24 mouse cellular contexts compared by ENCODE assay signal in the genomic region with DNA sequence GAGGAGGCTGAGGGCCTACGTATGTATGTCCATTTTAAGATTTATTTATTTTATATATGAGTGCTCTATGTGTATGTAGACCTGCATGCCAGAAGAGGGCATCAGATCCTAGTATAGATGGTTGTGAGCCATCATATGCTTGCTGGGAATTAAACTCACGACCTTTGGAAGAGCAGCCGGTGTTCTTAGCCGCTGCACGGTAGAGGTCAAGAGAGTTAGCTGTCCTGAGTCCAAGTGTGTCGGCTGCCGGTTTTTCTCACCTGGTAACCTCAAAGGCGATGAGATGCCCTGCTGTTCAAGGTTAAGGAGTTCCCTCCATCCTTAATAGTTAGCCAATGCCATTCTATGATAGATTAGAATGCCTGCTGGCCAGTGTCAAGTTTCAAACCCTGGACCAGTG.
A peak's percentile ranks its signal among the peaks of the same experiment; 100 is the strongest.
DNase-seq lines count a peak whose midpoint lies in the region; ATAC-seq and TF ChIP-seq lines count a peak whose summit lies in the region.
"Had no signal": no experiment of that assay in that cellular context is flagged by ENCODE, and none has a peak within 500 bp of the region (broad histone marks: within the 10 kb centered on the region; RNA-seq: fewer than 3 reads in every experiment).

No protein-coding gene starts in this region.

- no peaks in the 10 kb centered on the region for H3K27me3 ChIP-seq in heart, embryonic 13.5 days (replicated peaks)
- H3K27me3 ChIP-seq in kidney, embryonic 14.5 days (ENCODE audit: control insufficient read depth, insufficient read depth, low read length): no peaks in the 10 kb centered on the region
- H3K27me3 ChIP-seq in liver, adult 2 months (ENCODE audit: control insufficient read depth, insufficient read depth, low read length): no peaks in the 10 kb centered on the region
- no peaks in the 10 kb centered on the region for H3K27me3 ChIP-seq in liver, embryonic 12.5 days (replicated peaks)
- H3K27me3 ChIP-seq: embryonic facial prominence, embryonic 13.5 days; liver, embryonic 13.5 days; neural tube, embryonic 12.5 days had no signal

- peak overlapping the region; percentile 79; the same call in 1 of the 2 replicates for H3K27ac ChIP-seq in heart, embryonic 13.5 days (replicated peaks)
- no peak overlapping the region for H3K27ac ChIP-seq in kidney, embryonic 14.5 days (ENCODE audit: low read depth, low read length)
- no peak overlapping the region for H3K27ac ChIP-seq in liver, adult 2 months (replicated peaks; ENCODE audit: insufficient read depth, low read depth, low read length)
- H3K27ac ChIP-seq in liver, embryonic 12.5 days: no peak overlapping the region
- H3K27ac ChIP-seq: embryonic facial prominence, embryonic 13.5 days; forebrain, embryonic 12.5 days; liver, embryonic 13.5 days had no signal

- peaks cover 7% of the 10 kb centered on the region; the same call in 1 of the 2 replicates for H3K36me3 ChIP-seq in heart, embryonic 13.5 days
- no peaks in the 10 kb centered on the region for H3K36me3 ChIP-seq in kidney, embryonic 14.5 days (ENCODE audit: control insufficient read depth, insufficient read depth, low read length)
- no peaks in the 10 kb centered on the region for H3K36me3 ChIP-seq in liver, adult 2 months (ENCODE audit: control insufficient read depth, insufficient read depth, low read length)
- H3K36me3 ChIP-seq in liver, embryonic 12.5 days: no peaks in the 10 kb centered on the region
- H3K36me3 ChIP-seq: embryonic facial prominence, embryonic 13.5 days; forebrain, embryonic 12.5 days; liver, embryonic 13.5 days had no signal

- H3K9ac ChIP-seq in heart, embryonic 13.5 days: no peak overlapping the region
- no peak overlapping the region for H3K9ac ChIP-seq in kidney, embryonic 14.5 days (ENCODE audit: low read depth, low read length)
- H3K9ac ChIP-seq in liver, adult 2 months (ENCODE audit: low read depth, low read length): no peak overlapping the region
- no peak overlapping the region for H3K9ac ChIP-seq in liver, embryonic 12.5 days
- H3K9ac ChIP-seq: embryonic facial prominence, embryonic 13.5 days; forebrain, embryonic 12.5 days; liver, embryonic 13.5 days; lung, embryonic 14.5 days; neural tube, embryonic 12.5 days had no signal

- H3K4me1 ChIP-seq in heart, embryonic 13.5 days: peaks cover 73% of the 10 kb centered on the region
- H3K4me1 ChIP-seq in kidney, embryonic 14.5 days (ENCODE audit: control insufficient read depth, insufficient read depth, low read length): peaks cover 18% of the 10 kb centered on the region; the same call in 1 of the 2 replicates
- H3K4me1 ChIP-seq in liver, adult 2 months (ENCODE audit: control insufficient read depth, insufficient read depth, low read length): peaks cover 24% of the 10 kb centered on the region
- H3K4me1 ChIP-seq in liver, embryonic 12.5 days: peaks cover 11% of the 10 kb centered on the region; the same call in 1 of the 2 replicates

- no peaks in the 10 kb centered on the region for H3K9me3 ChIP-seq in heart, embryonic 13.5 days
- no peaks in the 10 kb centered on the region for H3K9me3 ChIP-seq in kidney, embryonic 14.5 days (ENCODE audit: control insufficient read depth, low read length)
- no peaks in the 10 kb centered on the region for H3K9me3 ChIP-seq in liver, embryonic 12.5 days (replicated peaks)
- H3K9me3 ChIP-seq: embryonic facial prominence, embryonic 13.5 days; forebrain, embryonic 12.5 days; liver, embryonic 13.5 days; neural tube, embryonic 12.5 days had no signal

- TF ChIP-seq CTCF in liver, adult 2 months (IDR thresholded peaks at IDR 0.05; ENCODE audit: low read depth, low read length): no peak

- no peak for DNase-seq in heart, postnatal 14 days
- DNase-seq in kidney, adult 11 months: peak; percentile 60
- DNase-seq in liver, adult 2 months (ENCODE audit: extremely low read depth, low read depth, low spot score): peak; percentile 76
- peak; percentile 52 to 73 for DNase-seq in kidney, postnatal 25 days
- no peak for DNase-seq in urinary bladder, adult 18-20 months (ENCODE audit: low spot score in 2 of 2)
- DNase-seq: adrenal gland, postnatal 14 days; cerebellum, adult 2 months; cerebellum, postnatal 36 days; embryo, embryonic 11 days; layer of hippocampus, postnatal 36 days; liver, embryonic 13.5 days; lung, embryonic 14.5 days; lung, postnatal 4 days; midbrain, embryonic 14.5 days; right cerebral cortex, postnatal 25 days; spleen, adult 18-20 months; thymus, postnatal 14 days had no signal

- H3K4me2 ChIP-seq in heart, embryonic 13.5 days: no peak overlapping the region
- H3K4me2 ChIP-seq in kidney, embryonic 14.5 days (replicated peaks; ENCODE audit: low read depth, low read length): no peak overlapping the region
- no peak overlapping the region for H3K4me2 ChIP-seq in liver, embryonic 12.5 days
- H3K4me2 ChIP-seq: embryonic facial prominence, embryonic 13.5 days; forebrain, embryonic 12.5 days; liver, embryonic 13.5 days; lung, embryonic 14.5 days had no signal

- peaks cover 6% of the 10 kb centered on the region; the same call in 1 of the 2 replicates for H3K79me2 ChIP-seq in liver, adult 2 months (ENCODE audit: control insufficient read depth, insufficient read depth, low read length)

- no peak for TF ChIP-seq POLR2A in liver, adult 2 months (IDR thresholded peaks at IDR 0.05; ENCODE audit: extremely low read depth, insufficient read depth, low read length)

- intact Hi-C loops in heart, postnatal 14 days (cut with DNase I): no loop called here

- 61% methylated on average over 8 of the region's 8 CpGs for WGBS in heart, embryonic 13.5 days
- 61% methylated on average over 8 of the region's 8 CpGs for WGBS in kidney, embryonic 14.5 days
- WGBS in liver, adult 2 months: 30% methylated on average over 8 of the region's 8 CpGs
- WGBS in liver, embryonic 12.5 days (ENCODE audit: insufficient replicate concordance): 57% methylated on average over 8 of the region's 8 CpGs

- ATAC-seq in heart, embryonic 13.5 days (ENCODE audit: extremely low read depth, insufficient number of reproducible peaks, low FRiP score, low TSS enrichment): no peak
- no peak for ATAC-seq in kidney, embryonic 14.5 days (ENCODE audit: low FRiP score, low TSS enrichment)
- no peak for ATAC-seq in liver, embryonic 12.5 days

- H3K4me3 ChIP-seq in heart, embryonic 13.5 days: no peak overlapping the region
- no peak overlapping the region for H3K4me3 ChIP-seq in kidney, embryonic 14.5 days (ENCODE audit: low read length)
- no peak overlapping the region for H3K4me3 ChIP-seq in liver, adult 2 months (ENCODE audit: insufficient read depth, low read depth, low read length)
- H3K4me3 ChIP-seq in liver, embryonic 12.5 days: no peak overlapping the region
- H3K4me3 ChIP-seq: embryonic facial prominence, embryonic 13.5 days; erythroblast, embryonic 14.5 days; forebrain, embryonic 12.5 days; liver, embryonic 13.5 days; neural tube, embryonic 12.5 days had no signal

Comparison
In these comparisons a context has a peak if more than half of its experiments do, and no peak if none do; other contexts are left out.
1. DNase-seq: peak in kidney, adult 11 months (single experiment), liver, adult 2 months (single experiment) and kidney, postnatal 25 days (2 of 2); none in heart, postnatal 14 days (0 of 2) and urinary bladder, adult 18-20 months (0 of 2).